ENCODE assay signal across 7 mouse cellular contexts in the genomic region with DNA sequence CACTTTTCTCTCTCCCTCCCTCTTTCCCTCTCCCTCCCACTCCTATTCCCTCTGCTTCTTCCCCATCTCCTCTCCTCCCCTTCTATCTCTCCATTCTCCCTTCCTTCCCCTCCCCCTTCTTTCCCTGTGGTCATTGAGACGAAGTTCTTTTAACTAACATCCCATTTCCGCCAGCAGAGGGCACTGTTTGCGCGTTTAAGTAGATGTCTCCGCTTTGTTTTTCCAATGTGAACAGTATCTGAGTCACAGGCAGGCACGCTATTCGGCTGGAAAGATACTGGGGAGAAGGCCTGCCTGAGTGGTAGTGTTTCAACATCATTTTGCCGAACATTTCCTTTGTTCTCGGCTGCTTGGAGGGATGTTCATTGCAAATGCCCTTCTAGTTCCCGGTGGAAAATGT.
DNase-seq lines count a peak whose midpoint lies in the region; ATAC-seq and TF ChIP-seq lines count a peak whose summit lies in the region.

No protein-coding gene starts in this region.

- H3K27me3 ChIP-seq in embryonic facial prominence, embryonic 12.5 days = no peaks in the 10 kb centered on the region
- no peaks in the 10 kb centered on the region; the same call in 1 of the 2 replicates for H3K27me3 ChIP-seq in heart, adult 2 months (ENCODE audit: control insufficient read depth, insufficient read depth, low read length)
- no peaks in the 10 kb centered on the region for H3K27me3 ChIP-seq in kidney, adult 2 months (replicated peaks; ENCODE audit: control insufficient read depth, insufficient read depth, low read length)
- H3K27me3 ChIP-seq in limb, embryonic 11.5 days (ENCODE audit: control insufficient read depth, insufficient read depth, low read length) = no peaks in the 10 kb centered on the region
- H3K27me3 ChIP-seq in midbrain, embryonic 14.5 days (ENCODE audit: control insufficient read depth, insufficient read depth, low read length) = no peaks in the 10 kb centered on the region

- TF ChIP-seq EP300 in heart, adult 2 months (IDR thresholded peaks at IDR 0.05; ENCODE audit: insufficient read depth, low read depth, low read length) = peak; percentile 84

- intact Hi-C loops in heart, adult 2 months (cut with DNase I) = loop anchor here (1.0 to 10.0 kb wide), 8 partner anchors 83 to 1125 kb away; no protein-coding TSS in a partner anchor

- DNase-seq in adrenal gland, postnatal 25 days = peak; percentile 87
- DNase-seq in heart, adult 2 months = peak; percentile 88 to 89
- peak; percentile 95 for DNase-seq in kidney, adult 2 months
- DNase-seq in limb, embryonic 11.5 days (ENCODE audit: low spot score) = peak; percentile 94
- peak; percentile 99 for DNase-seq in midbrain, embryonic 14.5 days
- peak; percentile 60 for DNase-seq in spleen, adult 12 weeks (ENCODE audit: low spot score)

- ATAC-seq in embryonic facial prominence, embryonic 12.5 days (ENCODE audit: insufficient number of reproducible peaks, insufficient read depth, low FRiP score, low TSS enrichment) = peak; percentile 80
- peak; percentile 60; the same call in 1 of the 2 replicates for ATAC-seq in limb, embryonic 11.5 days (ENCODE audit: insufficient number of reproducible peaks, low FRiP score, low TSS enrichment, low read depth)
- peak; percentile 89 for ATAC-seq in midbrain, embryonic 14.5 days (ENCODE audit: low FRiP score, low TSS enrichment)

- no peak for TF ChIP-seq POLR2A in heart, adult 2 months (IDR thresholded peaks at IDR 0.05; ENCODE audit: insufficient read depth, low read depth, low read length)
- no peak for TF ChIP-seq POLR2A in kidney, adult 2 months (IDR thresholded peaks at IDR 0.05; ENCODE audit: low read depth, low read length)

- WGBS in embryonic facial prominence, embryonic 12.5 days = 3% methylated on average over 10 of the region's 10 CpGs
- WGBS in heart, adult 2 months = 3% methylated on average over 10 of the region's 10 CpGs
- WGBS in kidney, adult 2 months = under 1% methylated on average over 10 of the region's 10 CpGs
- 2% methylated on average over 10 of the region's 10 CpGs for WGBS in limb, embryonic 11.5 days
- WGBS in midbrain, embryonic 14.5 days = 2% methylated on average over 10 of the region's 10 CpGs

- H3K4me3 ChIP-seq in embryonic facial prominence, embryonic 12.5 days = no peak overlapping the region
- H3K4me3 ChIP-seq in heart, adult 2 months = no peak overlapping the region
- no peak overlapping the region for H3K4me3 ChIP-seq in kidney, adult 2 months (ENCODE audit: insufficient read depth, low read depth, low read length)
- H3K4me3 ChIP-seq in limb, embryonic 11.5 days (ENCODE audit: low read depth, low read length) = no peak overlapping the region
- H3K4me3 ChIP-seq in midbrain, embryonic 14.5 days (replicated peaks; ENCODE audit: low read depth, low read length) = no peak overlapping the region

- no peaks in the 10 kb centered on the region; the same call in 1 of the 2 replicates for H3K4me1 ChIP-seq in embryonic facial prominence, embryonic 12.5 days
- H3K4me1 ChIP-seq in heart, adult 2 months (ENCODE audit: control insufficient read depth, insufficient read depth, low read length) = peaks cover 1% of the 10 kb centered on the region
- peaks cover 2% of the 10 kb centered on the region; the same call in 1 of the 2 replicates for H3K4me1 ChIP-seq in kidney, adult 2 months (ENCODE audit: control insufficient read depth, insufficient read depth, low read length)
- no peaks in the 10 kb centered on the region for H3K4me1 ChIP-seq in limb, embryonic 11.5 days (ENCODE audit: control insufficient read depth, insufficient read depth, low read length)
- no peaks in the 10 kb centered on the region for H3K4me1 ChIP-seq in midbrain, embryonic 14.5 days (ENCODE audit: control insufficient read depth, insufficient read depth, low read length)

- no peaks in the 10 kb centered on the region for H3K9me3 ChIP-seq in embryonic facial prominence, embryonic 12.5 days
- no peaks in the 10 kb centered on the region for H3K9me3 ChIP-seq in limb, embryonic 11.5 days (ENCODE audit: control insufficient read depth, low read length)
- no peaks in the 10 kb centered on the region for H3K9me3 ChIP-seq in midbrain, embryonic 14.5 days (ENCODE audit: control insufficient read depth, low read length)

- H3K27ac ChIP-seq in embryonic facial prominence, embryonic 12.5 days = no peak overlapping the region
- H3K27ac ChIP-seq in heart, adult 2 months = no peak overlapping the region
- 0 out of 2 replicates have a peak overlapping the region, but pooled peaks have one; percentile 12 for H3K27ac ChIP-seq in kidney, adult 2 months (ENCODE audit: insufficient read depth, low read depth, low read length)
- no peak overlapping the region for H3K27ac ChIP-seq in limb, embryonic 11.5 days (replicated peaks; ENCODE audit: low read depth, low read length)
- peak overlapping the region; percentile 68 for H3K27ac ChIP-seq in midbrain, embryonic 14.5 days (replicated peaks; ENCODE audit: low read depth, low read length)

- no peak overlapping the region for H3K4me2 ChIP-seq in embryonic facial prominence, embryonic 12.5 days (replicated peaks)
- H3K4me2 ChIP-seq in limb, embryonic 11.5 days (ENCODE audit: low read depth, severe bottlenecking) = no peak overlapping the region
- 0 out of 2 replicates have a peak overlapping the region, but pooled peaks have one; percentile 19 for H3K4me2 ChIP-seq in midbrain, embryonic 14.5 days (ENCODE audit: low read length)

- TF ChIP-seq CTCF in heart, adult 2 months (IDR thresholded peaks at IDR 0.05) = peak; percentile 75
- TF ChIP-seq CTCF in kidney, adult 2 months (conservative IDR thresholded peaks at IDR 0.05; ENCODE audit: insufficient read depth, insufficient read length, low read depth, low read length) = peak; percentile 78

- no peak overlapping the region for H3K9ac ChIP-seq in embryonic facial prominence, embryonic 12.5 days
- H3K9ac ChIP-seq in heart, adult 2 months (ENCODE audit: low read depth, low read length) = no peak overlapping the region
- no peak overlapping the region for H3K9ac ChIP-seq in limb, embryonic 11.5 days (ENCODE audit: low read length)
- H3K9ac ChIP-seq in midbrain, embryonic 14.5 days (replicated peaks; ENCODE audit: low read length) = no peak overlapping the region

- H3K36me3 ChIP-seq in embryonic facial prominence, embryonic 12.5 days = no peaks in the 10 kb centered on the region
- H3K36me3 ChIP-seq in heart, adult 2 months (ENCODE audit: control insufficient read depth, insufficient read depth, low read length) = no peaks in the 10 kb centered on the region
- no peaks in the 10 kb centered on the region for H3K36me3 ChIP-seq in kidney, adult 2 months (ENCODE audit: control insufficient read depth, insufficient read depth, low read length)
- no peaks in the 10 kb centered on the region for H3K36me3 ChIP-seq in limb, embryonic 11.5 days (ENCODE audit: control insufficient read depth, insufficient read depth, low read length)
- H3K36me3 ChIP-seq in midbrain, embryonic 14.5 days (ENCODE audit: control insufficient read depth, insufficient read depth, low read length) = no peaks in the 10 kb centered on the region

- no peaks in the 10 kb centered on the region for H3K79me2 ChIP-seq in heart, adult 2 months (replicated peaks; ENCODE audit: control insufficient read depth, insufficient read depth, low read length)

Comparison
In these comparisons a context has a peak if more than half of its experiments do, and no peak if none do; other contexts are left out.
1. H3K27ac ChIP-seq: peak in kidney, adult 2 months (single experiment) and midbrain, embryonic 14.5 days (single experiment); none in embryonic facial prominence, embryonic 12.5 days (single experiment), heart, adult 2 months (single experiment) and limb, embryonic 11.5 days (single experiment).
2. Peak in every context shown above with its lines, with median percentiles within 50 percentile points of each other: DNase-seq and ATAC-seq.